In the genomic region with DNA sequence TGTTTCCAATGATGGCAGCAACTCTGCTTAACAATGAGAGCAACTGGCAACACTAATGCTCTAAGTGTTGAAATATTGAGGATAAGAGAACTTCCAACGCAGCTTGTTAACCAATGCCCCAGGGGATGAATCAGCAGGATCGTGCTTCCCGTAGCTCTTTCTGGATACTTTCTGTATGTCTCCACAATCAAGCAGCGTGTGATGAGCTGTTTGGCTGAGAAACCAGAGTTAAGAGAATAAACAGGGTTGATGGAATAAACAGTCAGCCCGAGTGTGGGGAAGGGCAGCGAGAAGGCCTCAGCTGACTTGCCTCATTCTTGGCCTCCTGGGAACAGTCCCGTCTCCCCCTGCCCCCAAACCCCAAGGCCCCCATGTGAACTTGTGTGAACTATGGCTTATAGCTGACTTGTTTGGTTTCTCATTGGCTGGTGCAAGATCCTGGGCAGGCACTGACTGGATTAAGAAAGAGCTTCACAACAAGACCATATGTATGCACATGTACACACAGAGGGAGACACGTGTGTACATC, we compare ENCODE assay signal across 26 mouse cellular contexts.
DNase-seq lines count a peak whose midpoint lies in the region; ATAC-seq lines count a peak whose summit lies in the region.
"Had no signal": no experiment of that assay in that cellular context is flagged by ENCODE, and none has a peak within 500 bp of the region (broad histone marks: within the 10 kb centered on the region; RNA-seq: fewer than 3 reads in every experiment).

No protein-coding gene starts in this region.

- no peak overlapping the region for H3K4me2 ChIP-seq in heart, embryonic 11.5 days
- H3K4me2 ChIP-seq in lung, embryonic 16.5 days (ENCODE audit: low read depth, low read length), result no peak overlapping the region
- H3K4me2 ChIP-seq: heart, embryonic 13.5 days; hindbrain, embryonic 15.5 days; limb, embryonic 15.5 days; neural tube, embryonic 13.5 days; stomach, embryonic 15.5 days had no signal

- intact Hi-C loops in heart, postnatal 10 days (cut with DNase I), result no loop called here
- intact Hi-C loops in gastrocnemius, postnatal 36 days (cut with DNase I), result no loop called here

- H3K9me3 ChIP-seq in heart, embryonic 11.5 days (replicated peaks; ENCODE audit: control insufficient read depth, low read length), result no peaks in the 10 kb centered on the region
- no peaks in the 10 kb centered on the region for H3K9me3 ChIP-seq in lung, embryonic 16.5 days (ENCODE audit: control insufficient read depth, low read length)
- H3K9me3 ChIP-seq: heart, embryonic 13.5 days; hindbrain, embryonic 15.5 days; limb, embryonic 15.5 days; neural tube, embryonic 13.5 days; stomach, embryonic 15.5 days had no signal

- peak; percentile 19 to 23 for DNase-seq in heart, postnatal 10 days
- peak; percentile 26 for DNase-seq in NIH3T3 (ENCODE audit: low read depth)
- DNase-seq in lung, postnatal 4 days, result peak; percentile 22 to 59
- no peak for DNase-seq in layer of hippocampus, postnatal 36 days
- DNase-seq in gastrocnemius, postnatal 36 days, result no peak
- DNase-seq: adrenal gland, postnatal 14 days; cerebellum, adult 9-10 months; gastrocnemius, postnatal 10 days; heart, postnatal 4 days; kidney, adult 2 months; left cerebral cortex, postnatal 4 days; retina, postnatal 1 day; right cerebral cortex, postnatal 25 days; thymus, postnatal 25 days had no signal

- no peaks in the 10 kb centered on the region for H3K36me3 ChIP-seq in heart, embryonic 11.5 days (ENCODE audit: control insufficient read depth, insufficient read depth, low read length)
- no peaks in the 10 kb centered on the region for H3K36me3 ChIP-seq in lung, embryonic 16.5 days (ENCODE audit: control insufficient read depth, insufficient read depth, low read length)
- H3K36me3 ChIP-seq: heart, embryonic 13.5 days; hindbrain, embryonic 15.5 days; limb, embryonic 15.5 days; neural tube, embryonic 13.5 days; stomach, embryonic 15.5 days had no signal

- no peak for ATAC-seq in heart, embryonic 11.5 days (replicated peaks; ENCODE audit: insufficient number of reproducible peaks, low FRiP score, low TSS enrichment)
- ATAC-seq in lung, embryonic 16.5 days (ENCODE audit: low read depth), result peak; percentile 81
- ATAC-seq: forebrain, embryonic 16.5 days; midbrain, embryonic 16.5 days had no signal

- 65% methylated on average over 8 of the region's 8 CpGs for WGBS in heart, embryonic 11.5 days (ENCODE audit: insufficient replicate concordance)
- 47% methylated on average over 8 of the region's 8 CpGs for WGBS in lung, embryonic 16.5 days

- no peaks in the 10 kb centered on the region for H3K27me3 ChIP-seq in heart, embryonic 11.5 days (ENCODE audit: control insufficient read depth, insufficient read depth, low read length)
- no peaks in the 10 kb centered on the region for H3K27me3 ChIP-seq in lung, embryonic 16.5 days (ENCODE audit: control insufficient read depth, insufficient read depth, low read depth, low read length)
- H3K27me3 ChIP-seq: hindbrain, embryonic 15.5 days; limb, embryonic 15.5 days; neural tube, embryonic 13.5 days; stomach, embryonic 15.5 days had no signal

- H3K9ac ChIP-seq in heart, embryonic 11.5 days (ENCODE audit: low read depth, low read length), result no peak overlapping the region
- no peak overlapping the region for H3K9ac ChIP-seq in lung, embryonic 16.5 days (ENCODE audit: low read length)
- H3K9ac ChIP-seq: heart, embryonic 13.5 days; hindbrain, embryonic 15.5 days; limb, embryonic 15.5 days; neural tube, embryonic 13.5 days; stomach, embryonic 15.5 days had no signal

- H3K4me1 ChIP-seq in heart, embryonic 11.5 days (ENCODE audit: control insufficient read depth, insufficient read depth, low read length), result no peaks in the 10 kb centered on the region
- H3K4me1 ChIP-seq in lung, embryonic 16.5 days (replicated peaks; ENCODE audit: control insufficient read depth, insufficient read depth, low read length), result 0 out of 2 replicates have a peak, but pooled peaks cover 2% of the 10 kb centered on the region
- H3K4me1 ChIP-seq: heart, embryonic 13.5 days; hindbrain, embryonic 15.5 days; limb, embryonic 15.5 days; neural tube, embryonic 13.5 days; stomach, embryonic 15.5 days had no signal

- H3K4me3 ChIP-seq in heart, embryonic 11.5 days (ENCODE audit: low read depth, low read length), result no peak overlapping the region
- H3K4me3 ChIP-seq in lung, embryonic 16.5 days (ENCODE audit: low read length), result no peak overlapping the region
- H3K4me3 ChIP-seq: heart, embryonic 13.5 days; hindbrain, embryonic 15.5 days; limb, embryonic 15.5 days; myocyte; neural tube, embryonic 13.5 days; stomach, embryonic 15.5 days had no signal

- H3K27ac ChIP-seq in heart, embryonic 11.5 days (ENCODE audit: low read depth, low read length), result no peak overlapping the region
- H3K27ac ChIP-seq in lung, embryonic 16.5 days (ENCODE audit: low read length), result no peak overlapping the region
- H3K27ac ChIP-seq: heart, embryonic 13.5 days; hindbrain, embryonic 15.5 days; kidney, postnatal 0 days; limb, embryonic 15.5 days; macrophage; neural tube, embryonic 13.5 days; stomach, embryonic 15.5 days had no signal

Comparison
In these comparisons a context has a peak if more than half of its experiments do, and no peak if none do; other contexts are left out.
1. DNase-seq: peak in heart, postnatal 10 days (2 of 2), NIH3T3 (single experiment) and lung, postnatal 4 days (2 of 2); none in layer of hippocampus, postnatal 36 days (0 of 2) and gastrocnemius, postnatal 36 days (0 of 2).